Mouse (Mus musculus): ENCODE measurements around the gene Zbtb7b. TPM values are rescaled to one million over a fixed set of nuclear protein-coding genes. Genes with fewer than 3 reads are reported as not detected.
"Not testable (repeated sequence)": the region's sequence is repeated elsewhere in the genome, so short reads cannot be mapped to it uniquely, and the experiment has no call there.

Zbtb7b gene
- 0.41 and 0.67 TPM in 2 replicates for polyA plus RNA-seq (2015; fragmentation: Nextera tagmentation; extraction: Ambion mirVana)

- WGBS = under 1% methylated on average over 39 of the region's 42 CpGs
- peak; percentile 57 for ATAC-seq
- H3K9me3 ChIP-seq (replicated peaks) = no peaks in the 10 kb centered on the region
- H3K4me3 ChIP-seq = peak within 1 kb of the TSS; percentile 48
- H3K4me1 ChIP-seq = peaks cover 66% of the 10 kb centered on the region
- H3K27me3 ChIP-seq = peaks cover 27% of the 10 kb centered on the region
- H3K36me3 ChIP-seq (ENCODE audit: poor library complexity, severe bottlenecking) = no peaks in the 10 kb centered on the region
- H3K4me2 ChIP-seq = peak within 1 kb of the TSS; percentile 96
- peak within 1 kb of the TSS; percentile 60 for H3K27ac ChIP-seq
- peak within 1 kb of the TSS; percentile 63 for H3K9ac ChIP-seq
These were observed at the start of gene Zbtb7b for GRCm38 (mm10) chr3:89394006-89394893. Zbtb7b (minus strand) TSS chr3:89394776.

GRCm38 (mm10) chr3:89440691-89441090, 46.1 kb upstream of the Zbtb7b start:
- Histone ChIP-seq H3K27ac (no peak overlapping the region), H3K4me2 (no peak overlapping the region), H3K9me3 (replicated peaks) (no peaks in the 10 kb centered on the region), H3K36me3 (ENCODE audit: poor library complexity, severe bottlenecking) (peaks cover 3% of the 10 kb centered on the region; the same call in 1 of the 2 replicates), H3K9ac (no peak overlapping the region), H3K27me3 (no peaks in the 10 kb centered on the region), H3K4me1 (peaks cover 19% of the 10 kb centered on the region), H3K4me3 (no peak overlapping the region)
- ATAC-seq = no peak
- WGBS = 100% methylated on average over 2 of the region's 2 CpGs

- Histone ChIP-seq H3K9me3 (replicated peaks) (no peaks in the 10 kb centered on the region), H3K27me3 (no peaks in the 10 kb centered on the region), H3K4me2 (peak overlapping the region; percentile 63), H3K9ac (peak overlapping the region; percentile 61), H3K27ac (no peak overlapping the region), H3K4me3 (peak overlapping the region; percentile 37), H3K36me3 (ENCODE audit: poor library complexity, severe bottlenecking) (peaks cover 25% of the 10 kb centered on the region), H3K4me1 (peaks cover 33% of the 10 kb centered on the region)
- 21% methylated on average over 5 of the region's 5 CpGs for WGBS
- peak; percentile 34; the same call in 1 of the 2 replicates for ATAC-seq
These were observed 42.7 kb upstream of the Zbtb7b start for GRCm38 (mm10) chr3:89437269-89437668.

GRCm38 (mm10) chr3:89436176-89437113, 41.9 kb upstream of the Zbtb7b start, which contains the start of gene Pbxip1:
Pbxip1 (plus strand) TSS chr3:89436706.
- H3K4me2 ChIP-seq = peak within 1 kb of the TSS; percentile 63
- peak within 1 kb of the TSS; percentile 37 for H3K4me3 ChIP-seq
- ATAC-seq = peak; percentile 56
- H3K27ac ChIP-seq = peak within 1 kb of the TSS; percentile 35; the same call in 1 of the 2 replicates
- peaks cover 41% of the 10 kb centered on the region for H3K4me1 ChIP-seq
- peaks cover 27% of the 10 kb centered on the region for H3K36me3 ChIP-seq (ENCODE audit: poor library complexity, severe bottlenecking)
- no peaks in the 10 kb centered on the region for H3K9me3 ChIP-seq (replicated peaks)
- H3K27me3 ChIP-seq = no peaks in the 10 kb centered on the region
- 3% methylated on average over 16 of the region's 16 CpGs for WGBS
- peak within 1 kb of the TSS; percentile 61 for H3K9ac ChIP-seq

GRCm38 (mm10) chr3:89435041-89435440, 40.5 kb upstream of the Zbtb7b start:
- no peak for ATAC-seq
- Histone ChIP-seq H3K4me1 (peaks cover 49% of the 10 kb centered on the region), H3K9ac (no peak overlapping the region), H3K4me3 (no peak overlapping the region), H3K36me3 (ENCODE audit: poor library complexity, severe bottlenecking) (peaks cover 27% of the 10 kb centered on the region), H3K27me3 (no peaks in the 10 kb centered on the region), H3K9me3 (replicated peaks) (no peaks in the 10 kb centered on the region), H3K27ac (peak overlapping the region; percentile 63), H3K4me2 (no peak overlapping the region)
- WGBS = 54% methylated on average over 7 of the region's 7 CpGs

GRCm38 (mm10) chr3:89434532-89434931, 40.0 kb upstream of the Zbtb7b start:
- no peak overlapping the region for H3K4me3 ChIP-seq
- peak overlapping the region; percentile 32; the same call in 1 of the 2 replicates for H3K27ac ChIP-seq
- H3K4me2 ChIP-seq = no peak overlapping the region
- 78% methylated on average over 11 of the region's 11 CpGs for WGBS
- peaks cover 27% of the 10 kb centered on the region for H3K36me3 ChIP-seq (ENCODE audit: poor library complexity, severe bottlenecking)
- peaks cover 49% of the 10 kb centered on the region for H3K4me1 ChIP-seq
- no peaks in the 10 kb centered on the region for H3K27me3 ChIP-seq
- no peak overlapping the region for H3K9ac ChIP-seq
- no peaks in the 10 kb centered on the region for H3K9me3 ChIP-seq (replicated peaks)
- ATAC-seq = no peak

GRCm38 (mm10) chr3:89432606-89433005, 38.0 kb upstream of the Zbtb7b start:
- Histone ChIP-seq H3K4me1 (peaks cover 46% of the 10 kb centered on the region), H3K9me3 (replicated peaks) (no peaks in the 10 kb centered on the region), H3K36me3 (ENCODE audit: poor library complexity, severe bottlenecking) (peaks cover 34% of the 10 kb centered on the region), H3K27me3 (no peaks in the 10 kb centered on the region), H3K4me2 (no peak overlapping the region), H3K27ac (no peak overlapping the region), H3K9ac (no peak overlapping the region), H3K4me3 (no peak overlapping the region)
- whole genome bisulfite sequencing = 92% methylated on average over 8 of the region's 8 CpGs
- ATAC-seq = no peak

GRCm38 (mm10) chr3:89430171-89431159, 35.9 kb upstream of the Zbtb7b start, which contains the start of gene Pygo2:
Pygo2 (plus strand) TSS chr3:89430214.
- ATAC-seq = peak; percentile 98
- peak within 1 kb of the TSS; percentile 81 for H3K27ac ChIP-seq
- H3K9ac ChIP-seq = peak within 1 kb of the TSS; percentile 97
- peak within 1 kb of the TSS; percentile 100 for H3K4me3 ChIP-seq
- H3K27me3 ChIP-seq = no peaks in the 10 kb centered on the region
- 2% methylated on average over 66 of the region's 68 CpGs for WGBS
- H3K4me2 ChIP-seq = peak within 1 kb of the TSS; percentile 94
- no peaks in the 10 kb centered on the region for H3K9me3 ChIP-seq (replicated peaks)
- H3K4me1 ChIP-seq = peaks cover 30% of the 10 kb centered on the region
- peaks cover 46% of the 10 kb centered on the region for H3K36me3 ChIP-seq (ENCODE audit: poor library complexity, severe bottlenecking)

GRCm38 (mm10) chr3:89429021-89429420, 34.4 kb upstream of the Zbtb7b start:
- WGBS = 90% methylated on average over 7 of the region's 7 CpGs
- ATAC-seq; H3K4me2 ChIP-seq; H3K9ac ChIP-seq; H3K27me3 ChIP-seq; H3K4me3 ChIP-seq; H3K27ac ChIP-seq; H3K9me3 ChIP-seq (replicated peaks): not testable (repeated sequence)
- Histone ChIP-seq H3K36me3 (ENCODE audit: poor library complexity, severe bottlenecking) (peaks cover 38% of the 10 kb centered on the region), H3K4me1 (peaks cover 18% of the 10 kb centered on the region)

- H3K9ac ChIP-seq = no peak overlapping the region
- no peak overlapping the region for H3K4me2 ChIP-seq
- no peaks in the 10 kb centered on the region for H3K9me3 ChIP-seq (replicated peaks)
- peaks cover 18% of the 10 kb centered on the region for H3K4me1 ChIP-seq
- ATAC-seq = no peak
- 93% methylated on average over 4 of the region's 4 CpGs for WGBS
- no peak overlapping the region for H3K4me3 ChIP-seq
- H3K27me3 ChIP-seq = no peaks in the 10 kb centered on the region
- peaks cover 19% of the 10 kb centered on the region for H3K36me3 ChIP-seq (ENCODE audit: poor library complexity, severe bottlenecking)
- no peak overlapping the region for H3K27ac ChIP-seq
These were observed 31.3 kb upstream of the Zbtb7b start for GRCm38 (mm10) chr3:89425876-89426275.

GRCm38 (mm10) chr3:89425141-89425525, 30.6 kb upstream of the Zbtb7b start:
- Histone ChIP-seq H3K4me1 (peaks cover 20% of the 10 kb centered on the region), H3K27ac (no peak overlapping the region), H3K4me2 (no peak overlapping the region), H3K36me3 (ENCODE audit: poor library complexity, severe bottlenecking) (peaks cover 19% of the 10 kb centered on the region), H3K27me3 (no peaks in the 10 kb centered on the region), H3K4me3 (no peak overlapping the region), H3K9me3 (replicated peaks) (no peaks in the 10 kb centered on the region), H3K9ac (no peak overlapping the region)
- ATAC-seq = no peak
- WGBS = 90% methylated on average over 5 of the region's 5 CpGs

All from forebrain, embryonic 13.5 days (tissue).